Mouse (Mus musculus) lung, embryonic 14.5 days (tissue): ENCODE data around the gene Ppp2r3c. TPM values are rescaled to one million over a fixed set of nuclear protein-coding genes. Genes with fewer than 3 reads are reported as not detected.
"Not testable (repeated sequence)": the region's sequence is repeated elsewhere in the genome, so short reads cannot be mapped to it uniquely, and the experiment has no call there.

Experiments
- ATAC-seq: fragments of 200-750 bp; cut with Nextera tagmentation; 2 replicates; pipeline ENCODE4 v1.8.0; 2017; ENCODE audit warnings: mild to moderate bottlenecking, moderate TSS enrichment, moderate library complexity; ENCODE audit not compliant: insufficient read depth
- DNase-seq: peaks from one replicate; pipeline ENCODE4 v3.0.0-alpha.2; 2015
- H3K27ac ChIP-seq: fragments of 300-500 bp; sonication (generic); 2 replicates; pipeline ENCODE4 v1.5.1; 2014; ENCODE audit warnings: low read depth, mild to moderate bottlenecking, moderate library complexity
- H3K27me3 ChIP-seq: fragments of 300-500 bp; sonication (generic); 2 replicates; pipeline ENCODE4 v1.6.1; 2014; ENCODE audit warnings: low read length, control low read depth; ENCODE audit not compliant: insufficient read depth
- H3K36me3 ChIP-seq: fragments of 300-500 bp; sonication (generic); 2 replicates; pipeline ENCODE4 v1.6.1; 2014; ENCODE audit warnings: control low read depth; ENCODE audit not compliant: insufficient read depth
- H3K4me1 ChIP-seq: fragments of 300-500 bp; sonication (generic); 2 replicates; pipeline ENCODE4 v1.6.1; 2014; ENCODE audit warnings: antibody characterized with exemption, control low read depth; ENCODE audit not compliant: insufficient read depth
- H3K4me2 ChIP-seq: fragments of 300-500 bp; sonication (generic); 2 replicates; pipeline ENCODE4 v1.6.1; 2014; ENCODE audit warnings: mild to moderate bottlenecking
- H3K4me3 ChIP-seq: fragments of 300-500 bp; sonication (generic); 2 replicates; pipeline ENCODE4 v1.5.1; 2014; ENCODE audit warnings: low read depth, low read length
- H3K9ac ChIP-seq: fragments of 300-500 bp; sonication (generic); 2 replicates; pipeline ENCODE4 v1.6.1; 2014
- H3K9me3 ChIP-seq: fragments of 300-500 bp; sonication (generic); 2 replicates; pipeline ENCODE4 v1.6.1; 2016; ENCODE audit warnings: low read depth, low read length, control low read depth
- CTCF ChIP-seq: IDR thresholded peaks from 2 replicates; pipeline ENCODE4 v1.5.1; 2016; ENCODE audit warnings: antibody characterized with exemption, low read depth
- WGBS: fragments of 180-500 bp; shearing (Covaris S2); extraction: QIAGEN DNeasy Blood & Tissue Kit; methylation state at CpG from one replicate; pipeline ENCODE4 v1.1.7; 2014; 5-methylcytosine and 5-hydroxymethylcytosine counted together
- polyA plus RNA-seq: library from polyadenylated mRNA; unstranded; fragments of >200 nt; fragmentation: Nextera tagmentation; extraction: Ambion mirVana; gene quantifications from 2 replicates; pipeline ENCODE4 v1.2.1, GENCODE M21; 2014

Ppp2r3c gene
- polyA plus RNA-seq, 1 experiment from 2014 or later = 14.8 TPM

GRCm38 (mm10) chr12:55272243-55272642 is 30.6 kb downstream of the Ppp2r3c start:
- Histone ChIP-seq H3K27me3 (no peaks in the 10 kb centered on the region), H3K27ac (no peak overlapping the region), H3K36me3 (no peaks in the 10 kb centered on the region), H3K9ac (no peak overlapping the region), H3K4me3 (no peak overlapping the region), H3K4me1 (no peaks in the 10 kb centered on the region), H3K4me2 (no peak overlapping the region), H3K9me3 (no peaks in the 10 kb centered on the region)
- no peak for ATAC-seq
- no peak for TF ChIP-seq CTCF
- 64% methylated on average over 3 of the region's 3 CpGs for WGBS
- peak; percentile 22 for DNase-seq

DNA sequence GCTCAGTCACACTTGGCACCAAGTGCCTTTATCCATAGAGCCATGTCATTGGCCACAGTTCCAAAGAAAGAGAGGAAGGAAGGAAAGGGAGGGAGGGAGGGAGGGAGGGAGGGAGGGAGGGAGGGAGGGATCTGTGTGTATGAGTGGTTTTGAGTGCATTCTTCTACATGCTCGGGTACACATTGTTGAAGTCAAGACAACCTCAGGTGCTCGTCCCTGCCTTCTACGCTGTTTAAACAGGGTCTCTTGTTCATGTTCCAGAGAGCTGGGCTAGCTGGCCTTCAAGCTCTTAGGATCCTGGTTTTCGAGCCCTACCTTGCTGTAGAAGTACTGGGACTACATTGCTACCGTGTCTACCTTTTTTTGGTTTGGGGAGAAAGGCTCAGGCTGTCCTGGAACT is 39.4 kb downstream of the Ppp2r3c start:
- not testable (repeated sequence) for H3K9me3 ChIP-seq, H3K9ac ChIP-seq, H3K36me3 ChIP-seq, DNase-seq, H3K4me3 ChIP-seq, H3K27me3 ChIP-seq, H3K27ac ChIP-seq, ATAC-seq, H3K4me1 ChIP-seq, H3K4me2 ChIP-seq
- no CpG with 5 or more reads among the region's 5 CpGs for WGBS

GRCm38 (mm10) chr12:55261950-55262349 is 40.8 kb downstream of the Ppp2r3c start:
- H3K4me3 ChIP-seq, DNase-seq, H3K9me3 ChIP-seq, ATAC-seq, H3K27ac ChIP-seq, H3K9ac ChIP-seq, H3K4me2 ChIP-seq, H3K4me1 ChIP-seq, H3K27me3 ChIP-seq: not testable (repeated sequence)
- peaks cover 17% of the 10 kb centered on the region for H3K36me3 ChIP-seq
- no CpG with 5 or more reads among the region's 8 CpGs for WGBS

- not testable (repeated sequence) for ATAC-seq, H3K36me3 ChIP-seq, H3K4me2 ChIP-seq, H3K9me3 ChIP-seq, H3K4me1 ChIP-seq, H3K27ac ChIP-seq, DNase-seq, H3K4me3 ChIP-seq, H3K27me3 ChIP-seq, H3K9ac ChIP-seq
- no CpG with 5 or more reads among the region's 8 CpGs for WGBS
Measured at GRCm38 (mm10) chr12:55242243-55242642, 60.6 kb downstream of the Ppp2r3c start.

DNA sequence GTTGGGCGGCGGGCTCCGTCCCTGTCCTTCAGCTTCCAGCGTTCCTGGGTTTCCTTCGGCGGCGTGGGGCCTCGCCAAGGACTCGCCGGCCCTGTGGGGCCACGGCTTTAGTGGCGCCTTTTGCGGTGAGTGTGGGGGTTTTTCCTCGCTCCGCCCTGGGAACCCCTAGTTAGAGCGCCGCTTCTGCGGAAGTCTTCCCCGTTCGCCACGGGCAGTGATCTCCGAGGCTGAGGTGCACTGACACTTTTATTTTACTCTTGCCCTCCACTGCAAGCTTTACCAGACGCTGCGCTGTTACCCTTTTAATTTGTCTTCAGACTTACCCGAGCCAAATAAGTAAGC is 72.3 kb downstream of the Ppp2r3c start:
- peak overlapping the region; percentile 31 for H3K4me3 ChIP-seq
- not testable (repeated sequence) for DNase-seq, H3K9ac ChIP-seq, H3K4me1 ChIP-seq, H3K36me3 ChIP-seq, H3K27ac ChIP-seq, H3K9me3 ChIP-seq, H3K27me3 ChIP-seq, H3K4me2 ChIP-seq
- ATAC-seq = peak; percentile 59
- WGBS = 0% methylated on average over 8 of the region's 25 CpGs

DNA sequence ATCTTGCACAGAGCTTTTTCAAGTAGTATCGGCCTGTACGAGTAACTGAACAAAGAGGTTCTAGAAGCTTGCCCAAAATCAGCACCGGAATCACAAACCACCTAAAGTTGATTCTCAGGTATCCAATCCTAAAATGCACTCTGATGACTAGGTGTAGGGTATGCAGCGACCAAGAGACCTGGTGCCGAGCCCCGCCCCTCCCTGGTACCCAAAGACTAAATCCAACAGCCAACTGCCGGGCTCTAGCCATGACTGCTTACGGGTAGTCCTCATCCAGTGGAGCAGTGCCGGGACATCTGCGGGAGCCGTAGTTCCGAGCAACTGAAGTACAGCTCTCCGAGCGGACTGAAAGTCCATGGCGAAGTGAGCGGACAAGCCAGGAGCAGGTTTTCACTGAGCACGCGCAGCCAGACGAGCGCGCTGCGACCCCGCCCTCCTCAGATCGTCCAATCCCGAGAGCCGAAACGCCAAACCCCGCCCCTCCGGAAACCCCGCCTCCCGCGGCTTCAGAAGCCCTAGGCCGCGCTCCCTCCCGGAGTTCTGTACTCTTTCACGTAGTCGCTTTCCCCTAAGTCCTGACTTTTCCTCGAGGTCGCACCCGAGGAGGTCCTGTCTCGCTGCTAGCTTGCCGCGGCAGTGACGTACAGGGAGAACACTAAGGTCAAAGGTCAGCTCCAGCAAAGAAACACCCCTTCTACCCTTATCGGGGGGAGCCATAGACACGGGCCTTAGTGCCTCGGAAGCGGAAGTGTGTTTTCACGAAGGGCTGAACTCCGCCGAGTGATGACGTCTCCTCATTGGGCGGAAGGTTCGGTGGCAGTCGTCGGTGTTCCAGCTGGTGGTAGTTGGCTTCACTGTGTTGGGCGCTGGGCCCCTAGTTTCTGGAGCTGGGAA is 72.9 kb downstream of the Ppp2r3c start, which contains the start of gene Srp54c:
Gene Srp54c, plus strand, starts transcription at position 543 of the 894 bp plus-strand sequence.
- no CpG with 5 or more reads among the region's 57 CpGs for WGBS
- H3K4me3 ChIP-seq = peak within 1 kb of the TSS; percentile 31
- H3K9me3 ChIP-seq, H3K9ac ChIP-seq, H3K4me1 ChIP-seq, H3K27me3 ChIP-seq, DNase-seq, H3K4me2 ChIP-seq, H3K36me3 ChIP-seq, H3K27ac ChIP-seq: not testable (repeated sequence)
- peak; percentile 99 for ATAC-seq

Other genes starting within 250 kb of the Ppp2r3c start
- gene 2700097O09Rik, start 222.9 kb downstream of the Ppp2r3c start, polyA plus RNA-seq = 34.3 and 36.1 TPM in 2 replicates
- 156 and 163 TPM in 2 replicates for gene Srp54a, start 222.7 kb downstream of the Ppp2r3c start, polyA plus RNA-seq
- gene Fam177a, start 178.5 kb downstream of the Ppp2r3c start, polyA plus RNA-seq = 16.2 and 17.8 TPM in 2 replicates
- gene Srp54b, start 147.9 kb downstream of the Ppp2r3c start, polyA plus RNA-seq = 56.4 and 57.0 TPM in 2 replicates
- 1.7 and 3.0 TPM in 2 replicates for gene 1700047I17Rik2, start 103.4 kb downstream of the Ppp2r3c start, polyA plus RNA-seq
- 65.5 and 72.7 TPM in 2 replicates for gene Srp54c, start 72.8 kb downstream of the Ppp2r3c start, polyA plus RNA-seq
- gene 1110008L16Rik, start 3.4 kb downstream of the Ppp2r3c start, polyA plus RNA-seq = 15.4 and 17.1 TPM in 2 replicates
- gene Psma6, start 81.2 kb upstream of the Ppp2r3c start, polyA plus RNA-seq = 423 and 432 TPM in 2 replicates
- 81.0 and 93.6 TPM in 2 replicates for gene Nfkbia, start 189.6 kb upstream of the Ppp2r3c start, polyA plus RNA-seq